Mouse (Mus musculus) megakaryocyte progenitor cell, adult 5-6 weeks (primary cell): Measurements from ENCODE around the gene Ppm1n. TPM values are rescaled to one million over a fixed set of nuclear protein-coding genes. Genes with fewer than 3 reads are reported as not detected.

ENCODE experiments used
- ATAC-seq: replicated peaks from 2 replicates; pipeline ENCODE4 v1.8.0; 2016; ENCODE audit warnings: mild to moderate bottlenecking, moderate TSS enrichment, inconsistent platforms; ENCODE audit not compliant: poor library complexity
- total RNA-seq, 2 experiments: library from RNA; stranded (forward) in 1 of 2; stranded (reverse) in 1 of 2; fragments of 157-497, 149-512 nt in 1 of 2; fragments of 200-1000 nt in 1 of 2; gene quantifications; 2 replicates each; pipeline versions ENCODE4 v1.2.3 to v1.2.4; 2015 to 2017

Gene Ppm1n
- total RNA-seq, 2 experiments from 2014 or later = not detected

DNA sequence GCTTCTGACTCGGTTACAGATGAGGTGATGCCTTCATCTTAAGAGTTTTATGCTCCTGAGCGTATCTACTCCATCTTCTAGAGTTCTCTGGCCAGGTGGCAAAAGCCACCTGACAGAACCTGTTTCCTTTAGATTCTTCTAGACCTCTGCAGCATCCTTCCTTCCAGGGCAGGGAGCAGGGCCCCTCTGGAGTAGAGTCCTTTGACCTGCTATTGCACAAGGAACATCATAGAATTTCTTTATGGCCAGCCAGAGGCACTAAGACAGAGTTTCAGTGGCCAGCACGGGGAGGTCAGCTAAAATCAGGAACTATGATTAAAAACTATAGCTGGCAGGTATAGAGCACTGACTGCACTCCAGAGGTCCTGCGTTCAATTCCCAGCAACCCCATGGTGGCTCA is 27.8 kb downstream of the Ppm1n start:
- ATAC-seq = no peak

DNA sequence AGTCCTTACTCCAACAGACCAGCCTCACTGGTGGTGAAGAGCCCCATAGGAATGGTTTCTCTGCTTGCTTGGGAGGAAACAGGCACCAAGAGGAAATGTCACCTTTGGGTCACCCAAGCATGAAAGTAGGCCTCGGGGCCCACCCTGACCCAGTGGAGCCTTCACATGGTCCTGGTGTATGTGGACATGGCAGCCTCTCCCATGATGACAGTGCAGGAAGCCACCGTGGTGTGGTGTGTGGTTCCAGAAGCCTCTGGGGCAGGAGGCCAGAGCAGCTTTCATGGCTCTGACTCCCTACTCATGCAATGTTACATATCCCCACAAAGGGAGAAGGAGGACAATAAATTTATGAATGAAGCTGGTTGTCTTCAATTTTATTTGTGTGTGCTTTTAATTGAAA is 32.4 kb downstream of the Ppm1n start:
- ATAC-seq = no peak

DNA sequence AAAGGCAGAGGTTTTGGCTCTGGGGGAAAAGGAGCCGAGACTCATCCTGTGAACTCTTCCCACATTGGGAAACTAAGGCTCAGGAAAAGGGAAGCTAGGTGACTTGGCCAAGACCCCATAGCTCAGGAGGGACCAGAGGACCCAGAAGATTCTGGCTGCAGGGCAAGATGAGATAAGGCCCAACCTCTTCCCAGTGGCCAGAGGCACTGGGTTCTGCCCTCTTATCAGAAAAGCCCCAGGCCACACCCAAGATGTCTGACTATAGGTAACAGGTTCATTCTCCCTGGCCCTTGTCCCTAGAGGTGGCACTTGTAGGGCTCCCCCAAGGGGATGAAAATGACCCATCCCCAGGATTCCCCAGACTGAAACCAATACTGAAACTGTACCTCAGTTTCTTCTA is 33.0 kb downstream of the Ppm1n start:
- peak; percentile 40 for ATAC-seq

DNA sequence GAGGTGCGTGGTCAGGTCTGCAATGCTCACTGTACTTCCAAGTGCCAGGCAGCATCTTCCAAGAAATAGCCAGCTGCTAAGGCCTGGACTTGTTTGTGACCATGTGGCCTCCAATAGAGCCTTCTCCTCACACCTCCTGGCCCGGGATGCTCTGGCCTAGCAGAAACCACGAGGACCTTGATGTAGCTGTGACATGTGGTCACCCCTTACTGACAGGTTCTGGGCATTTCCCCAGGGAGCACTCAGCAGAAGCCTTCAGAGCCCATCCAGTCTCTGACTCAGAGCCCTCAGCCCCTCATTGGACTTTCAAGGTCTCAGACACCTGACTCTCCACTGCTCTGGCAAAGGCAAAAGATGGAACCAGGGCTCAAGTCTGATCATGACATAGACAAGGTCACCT is 34.8 kb downstream of the Ppm1n start:
- ATAC-seq = no peak

DNA sequence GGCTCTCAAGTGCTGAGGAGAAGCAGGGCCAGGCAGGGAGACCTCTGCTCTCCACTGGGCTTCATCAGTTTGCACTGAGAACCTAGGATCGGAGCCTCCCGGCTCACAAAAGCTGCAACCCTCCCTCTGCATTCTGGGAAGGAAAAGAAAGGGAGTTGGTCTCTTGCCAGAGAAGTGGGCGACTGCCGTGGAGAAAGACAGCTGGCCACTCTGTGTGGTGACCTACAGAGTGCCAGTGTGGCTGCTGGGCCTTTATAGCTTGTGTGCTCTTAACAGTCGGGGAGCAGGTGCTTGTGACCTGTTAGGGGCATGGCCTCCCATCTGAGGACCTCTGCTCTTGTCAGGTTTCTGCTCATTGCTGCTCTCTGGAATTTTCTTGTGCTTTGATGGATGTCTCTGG is 36.0 kb downstream of the Ppm1n start:
- no peak for ATAC-seq

DNA sequence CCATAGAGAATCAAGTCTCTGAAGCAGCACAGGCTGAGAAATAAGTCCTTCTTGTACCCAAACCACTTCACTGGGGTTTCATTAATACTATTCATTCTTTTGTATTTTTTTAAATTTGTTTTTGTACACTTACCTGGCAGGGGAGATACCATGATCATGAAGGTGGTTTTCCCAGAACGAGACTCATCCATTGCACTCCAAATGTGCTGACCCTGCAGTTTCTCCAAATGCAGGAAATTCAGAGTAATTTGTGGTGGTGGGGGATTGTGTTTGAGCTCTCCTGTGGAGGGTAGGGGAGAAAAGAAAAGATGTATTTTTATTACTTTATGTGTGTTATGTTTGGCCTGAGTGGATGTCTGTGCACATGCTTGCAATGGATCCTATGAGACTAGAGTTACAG is 37.9 kb downstream of the Ppm1n start:
- no peak for ATAC-seq

DNA sequence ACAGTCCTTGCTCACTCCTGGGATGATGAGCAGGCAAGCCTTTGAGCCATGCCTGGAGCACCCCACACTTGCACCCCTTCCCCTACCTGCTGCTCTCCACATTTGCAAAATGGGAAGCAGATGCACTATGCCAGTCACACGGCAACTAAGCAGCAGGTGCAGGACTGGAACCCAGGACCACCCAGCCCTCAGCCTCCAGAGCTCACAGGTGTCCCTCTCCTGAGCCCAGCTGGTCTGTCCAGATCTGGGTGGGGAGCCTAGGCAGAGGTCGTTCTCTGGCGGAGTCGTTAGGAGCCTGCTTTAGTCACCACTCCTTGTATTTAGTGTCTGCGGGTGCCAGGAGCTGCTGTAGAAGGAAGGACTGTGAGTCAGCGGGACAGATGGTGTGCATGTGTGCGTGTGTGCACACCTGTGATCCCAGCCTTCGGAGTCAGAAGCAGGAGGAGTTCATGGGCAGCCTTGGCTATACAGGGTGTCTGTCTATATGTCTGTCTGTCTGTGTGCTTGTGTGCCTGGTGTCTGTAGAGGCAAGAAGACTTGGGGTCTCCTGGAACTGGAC is 38.9 kb downstream of the Ppm1n start:
- ATAC-seq = no peak

DNA sequence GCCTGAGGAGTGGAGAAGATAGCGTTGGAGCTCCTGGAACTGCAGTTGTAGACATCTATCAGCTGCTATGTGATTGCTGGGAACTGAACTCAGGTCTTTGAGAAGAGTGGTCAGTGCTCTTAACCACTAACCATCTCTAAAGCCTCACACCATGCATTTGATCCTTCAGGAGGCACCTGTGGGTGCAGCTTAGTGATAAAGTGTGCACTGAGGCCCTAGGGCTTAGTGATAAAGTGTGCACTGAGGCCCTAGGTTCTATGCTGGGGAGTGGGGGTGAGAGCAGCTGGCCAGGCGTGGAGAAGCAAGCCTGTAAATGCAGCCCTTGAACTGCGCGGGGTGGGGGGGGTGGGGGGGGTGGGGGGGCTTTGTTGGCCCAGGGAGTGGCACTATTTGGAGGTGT is 39.9 kb downstream of the Ppm1n start:
- peak; percentile 46 for ATAC-seq

DNA sequence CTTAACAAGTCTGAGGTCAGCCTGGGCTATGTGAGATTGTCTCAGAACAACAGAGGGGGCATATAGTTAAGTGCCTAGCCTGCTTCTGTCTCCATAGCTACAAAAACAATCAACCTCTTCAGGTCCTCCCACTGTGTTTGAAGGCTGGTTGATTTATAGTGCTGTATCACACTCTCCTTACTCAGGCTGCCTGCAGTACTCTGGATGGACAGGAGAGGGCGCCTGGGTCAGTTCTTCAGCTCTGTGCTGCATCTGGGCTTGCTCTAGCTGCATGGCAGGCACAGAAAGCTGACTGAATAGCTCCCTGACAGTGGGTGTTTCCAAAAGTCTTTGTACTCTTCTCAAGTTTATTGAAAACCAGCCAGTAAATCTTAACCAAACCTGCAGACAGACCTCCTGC is 40.4 kb downstream of the Ppm1n start:
- peak; percentile 93 for ATAC-seq

DNA sequence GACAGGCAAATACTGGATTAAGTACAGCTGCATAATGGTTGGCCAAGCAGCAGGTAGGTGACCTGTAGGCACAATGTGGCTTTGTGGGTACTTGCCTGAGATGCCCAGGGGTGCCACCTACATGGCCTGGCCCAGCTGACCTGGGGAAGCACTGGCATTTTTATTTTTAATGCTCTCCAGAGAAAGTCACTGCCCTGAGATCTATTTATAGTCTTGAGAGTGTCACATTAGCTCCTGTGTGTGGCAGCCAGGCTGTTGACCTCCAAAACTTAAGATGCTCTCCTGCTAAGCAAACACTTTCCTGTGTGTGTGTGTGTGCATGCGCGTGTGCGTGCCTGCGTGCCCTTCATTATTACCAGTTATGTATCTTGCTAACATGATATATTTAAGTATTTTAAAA is 41.5 kb downstream of the Ppm1n start:
- no peak for ATAC-seq

DNA sequence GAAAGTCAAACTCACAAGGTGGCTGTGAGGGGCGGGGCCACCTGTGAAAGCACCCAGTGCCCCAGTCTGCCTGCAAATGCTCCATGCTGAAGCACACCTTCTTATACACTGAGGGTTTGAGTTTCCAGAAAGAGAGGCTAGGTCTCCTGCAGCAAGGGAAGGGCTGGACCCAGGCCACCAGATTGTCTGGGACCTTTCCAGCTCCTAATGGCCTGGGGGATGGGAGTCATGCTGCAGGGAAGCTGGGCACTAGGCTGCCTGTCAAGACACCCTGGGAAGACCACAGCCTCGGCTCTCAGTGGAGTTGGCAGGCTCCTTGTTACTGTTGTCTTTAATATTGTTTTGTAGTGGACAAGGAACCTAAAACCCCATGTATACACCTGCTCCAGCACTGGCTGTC is 43.5 kb downstream of the Ppm1n start:
- no peak for ATAC-seq

DNA sequence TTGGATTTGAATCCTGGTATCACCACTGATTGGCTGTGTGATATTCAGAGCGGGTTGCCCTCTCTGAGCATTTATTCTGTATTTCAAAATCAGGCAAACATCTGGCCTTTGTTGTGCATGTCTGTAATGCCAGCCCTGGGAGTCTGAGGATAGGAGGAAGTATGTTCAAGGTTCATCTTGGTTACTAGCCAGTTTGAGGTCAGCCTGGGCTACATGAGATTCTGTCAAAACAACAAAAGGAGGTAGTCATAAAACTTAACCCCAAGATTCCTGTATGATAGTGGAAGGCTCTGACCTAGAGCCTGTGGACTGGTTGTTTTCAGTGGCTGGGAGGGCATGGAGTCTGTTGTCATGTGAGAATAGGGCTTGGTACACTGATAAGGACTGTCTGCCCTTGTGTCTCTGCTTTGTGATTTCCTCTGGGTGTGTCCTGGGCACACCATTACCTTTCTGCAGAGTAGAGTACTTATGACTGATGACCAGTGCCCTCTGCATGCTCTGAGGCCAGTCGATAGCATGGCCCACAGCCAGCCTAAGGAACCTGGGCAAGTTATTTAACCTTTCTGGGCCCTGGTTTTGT is 44.7 kb downstream of the Ppm1n start:
- ATAC-seq = peak; percentile 41

DNA sequence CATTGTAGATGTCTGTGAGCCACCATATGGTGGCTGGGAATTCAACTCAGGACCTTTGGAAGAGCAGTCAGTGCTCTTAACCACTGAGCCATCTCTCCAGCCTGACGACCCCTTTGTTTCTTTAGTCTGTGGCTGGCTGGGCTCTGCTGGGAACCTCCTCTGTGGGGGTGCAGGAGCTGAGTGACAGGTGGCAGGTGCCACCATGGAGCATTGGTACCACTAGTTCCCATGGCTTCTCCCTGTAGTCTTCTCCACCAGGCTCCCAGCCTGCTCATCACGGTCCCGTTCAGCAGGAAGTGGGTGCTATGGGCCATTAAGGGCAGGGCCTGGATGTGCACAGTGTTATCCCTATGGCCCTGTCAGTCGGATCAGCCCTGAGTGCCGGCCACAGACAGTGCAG is 45.2 kb downstream of the Ppm1n start:
- no peak for ATAC-seq

DNA sequence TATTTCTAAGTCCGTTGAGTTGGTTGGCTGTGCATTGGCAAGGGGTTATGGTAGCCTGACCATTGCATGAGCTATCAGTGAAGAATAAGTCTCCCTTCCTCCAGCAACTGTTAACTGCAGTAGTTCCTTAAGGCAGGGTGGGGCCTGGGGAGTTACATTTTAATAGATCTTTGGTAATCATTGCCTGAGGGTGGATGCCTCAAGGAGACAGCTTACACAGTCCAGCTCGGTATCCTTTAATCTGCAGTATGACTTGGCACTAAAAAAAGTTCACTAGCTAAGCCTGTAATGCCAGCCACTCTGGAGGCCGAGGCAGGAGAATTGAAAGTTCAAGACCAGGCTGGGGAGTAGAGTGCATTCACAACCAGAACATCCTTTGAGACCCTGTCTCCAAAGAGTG is 48.0 kb downstream of the Ppm1n start:
- no peak for ATAC-seq

DNA sequence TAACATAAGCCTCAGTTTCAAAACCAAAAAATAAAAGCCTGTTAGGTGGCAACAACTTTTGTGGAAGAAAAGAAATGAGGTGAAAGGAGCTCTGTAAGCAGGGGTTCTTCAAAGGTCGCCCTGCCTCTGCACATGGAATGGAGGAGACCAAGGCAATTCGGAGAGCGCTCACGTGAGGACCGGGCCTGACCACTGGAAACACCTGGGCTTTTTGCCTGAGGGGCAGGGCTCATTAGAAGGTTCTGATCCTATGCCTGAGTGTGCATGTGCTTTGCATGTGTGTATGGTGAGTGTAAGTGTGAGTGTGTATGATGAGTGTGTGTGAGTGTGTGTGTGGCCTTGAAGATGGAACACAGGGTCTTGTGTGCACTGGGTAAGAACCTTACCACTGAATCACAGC is 49.0 kb downstream of the Ppm1n start:
- ATAC-seq = no peak

DNA sequence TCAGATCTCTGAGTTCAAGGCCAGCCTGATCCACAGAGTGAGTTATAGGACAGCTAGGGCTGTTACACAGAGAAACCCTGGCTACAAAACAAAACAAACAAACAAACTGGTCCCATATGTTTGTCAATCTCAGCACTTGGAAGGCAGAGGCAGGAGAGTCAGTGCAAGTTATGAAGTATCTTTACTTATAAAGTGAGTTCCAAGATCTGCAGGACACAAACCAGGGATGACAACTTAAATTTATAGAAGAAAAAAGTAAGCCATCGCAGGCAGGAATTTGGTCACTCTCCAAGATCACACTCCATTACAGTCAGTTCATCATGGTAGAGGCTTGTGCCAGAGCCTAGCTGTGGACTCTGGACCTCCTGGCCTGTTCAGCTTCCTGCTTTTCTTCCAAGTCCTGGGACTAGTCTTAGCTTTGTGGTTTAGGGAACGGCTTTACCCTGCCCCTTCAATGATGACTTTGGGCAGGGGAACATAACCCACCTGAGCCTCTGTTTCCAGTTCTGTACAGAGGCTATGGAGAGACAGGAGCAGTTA is 49.8 kb downstream of the Ppm1n start:
- ATAC-seq = no peak

DNA sequence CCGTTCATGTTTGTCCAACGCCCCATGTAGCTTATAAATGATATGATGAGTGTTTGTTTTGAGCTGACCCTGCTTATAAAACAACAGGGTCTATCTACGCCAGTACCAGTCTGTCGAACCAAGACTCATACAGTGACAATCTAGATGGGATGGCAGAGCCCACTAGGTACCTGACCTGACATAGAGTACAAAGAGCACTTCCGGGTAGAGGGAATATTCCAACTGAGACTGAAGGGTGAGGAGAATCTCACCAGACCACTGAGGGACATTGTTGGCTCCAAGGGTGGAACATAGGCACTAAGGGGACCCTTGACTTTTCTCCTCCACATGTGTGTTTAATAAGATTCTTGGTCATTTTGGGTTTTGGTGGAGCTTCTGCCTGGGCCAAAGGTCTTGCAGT is 50.5 kb downstream of the Ppm1n start:
- no peak for ATAC-seq

DNA sequence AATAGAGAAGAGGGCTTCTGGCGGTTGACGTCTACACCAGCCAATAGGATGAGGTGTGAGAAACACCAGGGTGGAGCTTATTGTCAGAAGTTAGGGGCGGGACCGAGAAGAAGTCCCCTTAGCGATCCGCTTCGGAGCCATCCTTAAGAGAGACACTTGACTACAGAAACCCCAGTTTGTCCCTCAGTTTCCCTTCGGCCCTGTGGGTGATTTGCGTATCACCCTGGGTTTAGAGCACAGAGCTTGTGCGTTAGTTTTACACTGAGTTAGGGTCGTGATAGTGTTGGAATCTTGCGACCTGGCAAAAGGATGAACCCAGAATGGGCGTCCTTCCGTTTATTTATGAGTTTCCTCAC is 51.1 kb downstream of the Ppm1n start:
- ATAC-seq = no peak

DNA sequence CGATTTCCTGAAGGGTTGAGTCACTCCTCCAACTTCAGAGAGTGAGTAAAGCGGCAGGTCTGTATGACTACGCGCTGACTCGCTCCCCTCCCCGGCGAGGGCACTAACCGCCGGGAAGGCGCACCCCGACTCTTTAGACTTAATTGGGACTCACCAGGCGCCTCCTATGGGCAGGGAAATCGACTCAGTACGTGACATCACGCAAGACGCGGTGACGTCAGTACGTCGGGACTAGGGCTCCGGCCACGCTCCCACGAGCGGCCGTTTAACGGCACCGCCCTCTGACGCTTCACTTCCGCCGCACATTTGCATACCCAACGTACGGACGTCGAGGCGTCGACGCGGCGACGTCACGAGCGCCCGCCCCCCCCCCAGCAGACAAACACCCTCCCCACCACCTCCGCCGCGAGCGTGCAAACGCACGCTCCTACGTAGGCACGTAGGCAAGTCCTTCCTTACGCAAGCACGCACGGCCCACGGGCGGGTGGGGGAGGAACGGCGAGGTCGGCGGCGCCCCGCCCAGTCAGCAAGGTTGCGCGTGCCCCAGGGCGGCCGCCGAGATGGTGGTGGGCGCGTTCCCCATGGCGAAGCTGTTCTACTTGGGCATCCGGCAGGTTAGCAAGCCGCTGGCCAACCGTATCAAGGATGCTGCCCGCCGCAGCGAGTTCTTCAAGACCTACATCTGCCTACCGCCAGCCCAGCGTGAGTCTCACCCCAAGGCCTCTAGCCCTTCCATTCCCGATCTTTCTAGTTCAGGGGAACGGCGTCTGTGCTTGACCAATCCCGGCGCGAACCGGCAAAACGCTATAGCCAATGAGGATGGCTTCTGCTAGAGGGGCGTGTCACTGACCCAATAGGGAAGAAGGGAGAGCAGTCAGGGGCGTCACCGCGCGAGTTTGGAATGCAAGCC is 51.7 kb downstream of the Ppm1n start, which contains the start of gene Opa3:
Opa3 (plus strand) TSS at position 452 of the 910 bp plus-strand sequence.
- peak; percentile 76 for ATAC-seq

DNA sequence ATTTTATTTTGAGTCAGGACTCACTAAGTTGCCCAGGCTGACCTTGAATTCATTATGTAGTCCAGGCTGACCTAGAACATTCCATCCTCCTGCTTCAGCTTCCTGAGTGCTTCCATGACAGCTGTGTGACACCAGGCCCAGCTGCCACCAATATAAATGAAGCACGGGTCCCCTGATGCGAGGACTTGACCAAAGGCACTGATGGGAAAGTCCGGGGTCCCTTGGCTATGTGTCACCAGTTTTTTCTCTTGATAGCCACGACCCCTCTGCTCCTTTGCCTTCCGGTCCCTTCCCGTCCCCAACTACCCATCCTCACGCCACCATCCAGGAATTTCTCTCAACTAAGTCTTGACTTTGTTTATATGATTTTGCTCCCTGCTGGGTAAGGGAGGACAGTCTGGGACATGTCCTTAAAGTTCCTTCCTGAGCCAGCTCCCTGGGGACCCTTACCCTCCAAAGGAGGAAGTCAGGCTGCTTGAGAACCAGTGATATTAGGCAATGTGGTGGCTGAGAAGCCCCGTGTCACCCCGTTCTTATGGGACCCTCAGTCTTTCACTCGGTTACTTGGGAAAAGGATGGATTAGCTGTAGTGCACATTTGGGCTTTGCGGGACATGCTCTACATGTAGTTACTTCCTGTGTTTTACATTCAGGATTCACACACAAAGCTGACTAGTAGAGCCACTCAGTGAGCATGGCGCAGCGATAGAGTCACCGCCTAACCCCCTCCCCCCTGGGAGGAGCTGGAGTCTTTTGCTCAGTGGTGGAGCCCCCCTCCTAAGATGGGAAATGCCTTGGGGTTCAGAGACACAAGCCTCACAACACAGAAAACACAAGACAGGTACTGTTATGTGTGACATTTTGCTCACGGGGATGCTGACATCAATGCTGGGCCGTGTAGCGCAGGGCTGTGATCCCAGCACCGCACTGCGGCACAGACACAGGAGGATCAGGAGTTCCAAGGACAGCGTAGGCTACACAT is 52.8 kb downstream of the Ppm1n start:
- peak; percentile 14 for ATAC-seq
